Mouse (Mus musculus) layer of hippocampus, postnatal 36 days (tissue): ENCODE data around the gene Ano3. TPM values are rescaled to one million over a fixed set of nuclear protein-coding genes. Genes with fewer than 3 reads are reported as not detected.

Experiments used
- total RNA-seq, 2 experiments: library from RNA; stranded (reverse); gene quantifications; 2 replicates each; pipeline ENCODE4 v1.2.3; 2021

The Ano3 gene
- total RNA-seq, 2 experiments from 2014 or later, result 77.7 to 79.6 TPM

Other genes with a start within 250 kb of the Ano3 start
- gene Muc15, start 229.6 kb downstream of the Ano3 start, total RNA-seq, result not detected
- gene Gm13941, start 155.1 kb upstream of the Ano3 start, total RNA-seq, result not detected
- gene Gm15130, start 202.0 kb upstream of the Ano3 start, total RNA-seq, result not detected